Mouse (Mus musculus) hematopoietic stem cell, adult 5-6 weeks (primary cell): ENCODE measurements around the gene Iffo1. TPM values are rescaled to one million over a fixed set of nuclear protein-coding genes. Genes with fewer than 3 reads are reported as not detected.
A peak's percentile ranks its signal among the peaks of the same experiment; 100 is the strongest.

ENCODE experiments used
- ATAC-seq, 2 experiments: fragments of 125-278 bp in 1 of 2; replicated peaks in 1 of 2; 2 replicates each; pipeline ENCODE4 v1.8.0; 2016 to 2017; ENCODE audit warnings: inconsistent platforms in 2 of 2, mild to moderate bottlenecking in 2 of 2, moderate number of reproducible peaks in 2 of 2, low read depth in 1 of 2, moderate TSS enrichment in 1 of 2; ENCODE audit not compliant: low FRiP score in 2 of 2, poor library complexity in 2 of 2, severe bottlenecking in 2 of 2, insufficient read depth in 1 of 2, low TSS enrichment in 1 of 2
- total RNA-seq: library from RNA; stranded (forward); fragments of 172-1452, 232-1000 nt; gene quantifications from 2 replicates; pipeline ENCODE4 v1.2.3, GENCODE M21; 2017

Gene Iffo1
- 13.3 and 14.2 TPM in 2 replicates for total RNA-seq

- peak; percentile 88 to 93 for ATAC-seq
Measured at GRCm38 (mm10) chr6:125145001-125145400, at the start of gene Iffo1. TSS of gene Iffo1 (plus strand) at chr6:125145241.

- peak; percentile 20 to 49; a peak in 3 of 4 replicates for ATAC-seq
Measured at GRCm38 (mm10) chr6:125095391-125096278, 49.4 kb upstream of the Iffo1 start, which contains the start of gene Chd4. TSS of gene Chd4 (plus strand) at chr6:125095981.

- ATAC-seq, result no peak
Measured at GRCm38 (mm10) chr6:125096279-125096596, 48.8 kb upstream of the Iffo1 start.

GRCm38 (mm10) chr6:125096597-125097345, 48.3 kb upstream of the Iffo1 start:
- ATAC-seq, result peak in 1 of 2 experiments; percentile 8; a peak in 1 of 4 replicates

DNA sequence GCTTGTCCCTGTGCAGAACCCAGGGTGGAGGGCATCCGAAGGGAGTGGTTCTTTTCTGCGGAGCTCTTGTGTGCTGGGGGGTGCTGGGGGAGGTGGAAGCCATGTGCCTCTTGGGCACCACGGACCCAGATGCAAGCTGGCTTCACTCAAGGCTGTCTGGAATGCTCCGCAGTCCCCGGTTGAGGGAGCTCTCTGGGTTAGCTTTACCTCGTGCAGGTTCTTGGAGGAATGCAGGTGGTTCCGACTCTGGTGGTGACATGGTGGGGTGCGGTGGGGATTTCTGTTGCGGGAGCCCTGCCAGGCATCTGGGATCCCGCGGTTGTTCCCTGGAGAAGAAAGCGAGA, 47.7 kb upstream of the Iffo1 start:
- ATAC-seq, result no peak

DNA sequence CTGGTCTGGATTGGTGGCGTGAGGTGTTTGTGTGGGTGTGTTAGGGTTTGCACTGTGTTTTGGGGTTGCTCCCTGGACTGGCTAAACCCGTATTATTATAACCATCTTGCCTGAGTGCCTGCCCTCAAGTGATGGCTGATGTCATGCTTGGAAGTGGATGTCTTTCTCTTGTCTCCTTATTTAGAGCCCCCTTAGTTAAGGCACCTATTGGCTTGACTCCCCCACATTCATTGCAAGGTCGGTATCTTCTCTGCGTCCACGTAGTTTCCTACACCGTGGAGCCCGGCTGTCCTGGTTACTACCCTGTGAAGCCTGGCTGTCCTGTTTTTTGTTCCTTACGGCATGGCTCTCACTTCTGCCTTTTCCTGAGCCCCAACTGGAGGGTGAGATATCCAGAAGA, 47.1 kb upstream of the Iffo1 start:
- no peak for ATAC-seq

- no peak for ATAC-seq
Measured at GRCm38 (mm10) chr6:125098513-125098912, 46.5 kb upstream of the Iffo1 start.

GRCm38 (mm10) chr6:125099421-125099971, 45.5 kb upstream of the Iffo1 start:
- peak; percentile 59 to 68 for ATAC-seq

DNA sequence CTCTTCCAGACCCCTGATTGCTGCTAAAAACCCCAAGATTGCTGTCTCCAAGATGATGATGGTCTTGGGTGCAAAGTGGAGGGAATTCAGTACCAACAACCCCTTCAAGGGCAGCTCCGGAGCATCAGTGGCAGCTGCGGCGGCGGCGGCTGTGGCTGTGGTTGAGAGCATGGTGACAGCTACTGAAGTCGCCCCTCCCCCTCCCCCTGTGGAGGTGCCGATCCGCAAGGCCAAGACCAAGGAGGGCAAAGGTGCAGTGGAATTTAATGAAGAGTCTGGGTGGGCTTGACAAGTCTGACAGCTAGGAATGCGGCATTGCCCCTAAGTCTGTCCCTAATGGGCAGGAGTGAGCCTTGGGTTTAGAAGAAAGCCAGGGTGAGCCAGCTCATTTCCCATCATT, 43.6 kb upstream of the Iffo1 start:
- no peak for ATAC-seq

DNA sequence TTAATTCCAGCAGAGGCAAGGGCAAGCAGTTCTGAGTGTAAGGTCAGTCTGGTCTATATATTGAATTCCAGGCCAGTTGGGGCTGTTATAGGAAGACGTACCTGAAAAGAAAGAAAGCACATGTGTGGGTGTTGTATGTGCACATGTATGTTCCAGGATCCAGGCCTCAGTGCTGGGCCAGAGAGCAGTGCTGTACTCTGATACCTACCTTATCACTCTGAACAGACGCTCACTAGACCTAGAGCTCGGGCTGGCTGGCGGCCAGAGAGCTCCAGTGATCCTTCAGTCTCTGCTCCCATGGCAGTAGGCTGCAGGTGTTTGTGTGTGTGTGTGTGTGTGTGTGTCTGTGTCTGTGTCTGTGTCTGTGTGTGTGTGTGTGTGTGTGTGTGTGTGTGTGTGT, 40.8 kb upstream of the Iffo1 start:
- ATAC-seq, result peak in 1 of 2 experiments; percentile 47; a peak in 1 of 4 replicates

DNA sequence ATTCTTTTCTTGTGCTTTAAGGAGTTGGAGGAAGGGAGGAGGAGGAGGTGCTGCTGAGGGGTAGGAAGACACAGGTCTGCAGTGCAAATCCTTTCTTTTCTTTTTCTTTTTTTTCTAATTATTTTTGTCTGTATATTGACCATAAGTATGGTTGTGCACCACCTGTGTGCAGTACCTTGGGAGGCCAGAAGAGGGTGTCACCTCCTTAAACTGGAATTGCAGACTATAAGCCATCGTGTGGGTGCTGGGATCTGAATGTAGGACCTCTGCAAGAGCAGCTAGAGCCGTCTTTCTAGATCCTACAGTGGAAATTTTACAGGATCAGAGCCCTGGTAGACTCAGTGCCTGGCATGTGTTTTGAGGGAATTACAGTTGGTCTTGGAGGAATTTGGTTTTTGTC, 37.3 kb upstream of the Iffo1 start:
- no peak for ATAC-seq

DNA sequence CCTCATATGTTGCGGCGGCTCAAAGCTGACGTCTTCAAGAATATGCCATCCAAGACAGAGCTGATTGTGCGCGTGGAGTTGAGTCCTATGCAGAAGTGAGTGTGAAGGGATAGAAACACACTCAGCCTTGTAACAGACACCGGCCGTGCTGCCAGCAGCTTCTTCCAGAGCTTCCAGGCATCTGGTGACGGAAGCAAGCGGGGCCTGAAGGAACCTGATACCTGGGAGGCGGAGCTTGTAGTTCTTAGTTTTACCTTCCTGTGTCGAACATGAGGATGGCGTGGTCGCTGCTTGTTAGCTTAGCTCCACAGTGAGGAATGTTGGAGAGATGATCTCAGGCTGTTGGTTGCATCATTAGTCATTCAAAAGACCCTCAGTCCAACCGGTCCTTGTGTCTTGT, 35.7 kb upstream of the Iffo1 start:
- no peak for ATAC-seq

DNA sequence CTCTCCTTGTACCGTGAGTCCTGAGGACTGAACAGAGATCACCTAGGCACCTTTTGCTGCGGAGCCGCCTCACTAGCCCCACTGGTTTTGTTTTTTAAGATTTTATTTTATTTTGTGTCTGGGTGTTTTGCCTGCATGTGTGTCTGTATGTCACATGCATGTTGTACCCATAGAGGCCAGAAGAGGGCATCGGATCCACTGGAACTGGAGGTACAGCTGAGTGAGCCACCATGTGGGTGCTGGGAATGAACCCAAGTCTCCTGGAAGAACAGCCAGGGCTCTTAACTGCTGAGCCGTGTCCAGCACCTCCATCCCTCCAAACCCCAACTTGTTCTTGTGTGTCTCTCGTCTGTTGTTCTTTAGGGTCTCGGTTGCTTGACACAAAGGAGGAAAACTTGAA, 34.1 kb upstream of the Iffo1 start:
- ATAC-seq, result no peak

- ATAC-seq, result peak in 1 of 2 experiments; percentile 41; a peak in 1 of 4 replicates
Measured at GRCm38 (mm10) chr6:125112553-125112952, 32.5 kb upstream of the Iffo1 start.

DNA sequence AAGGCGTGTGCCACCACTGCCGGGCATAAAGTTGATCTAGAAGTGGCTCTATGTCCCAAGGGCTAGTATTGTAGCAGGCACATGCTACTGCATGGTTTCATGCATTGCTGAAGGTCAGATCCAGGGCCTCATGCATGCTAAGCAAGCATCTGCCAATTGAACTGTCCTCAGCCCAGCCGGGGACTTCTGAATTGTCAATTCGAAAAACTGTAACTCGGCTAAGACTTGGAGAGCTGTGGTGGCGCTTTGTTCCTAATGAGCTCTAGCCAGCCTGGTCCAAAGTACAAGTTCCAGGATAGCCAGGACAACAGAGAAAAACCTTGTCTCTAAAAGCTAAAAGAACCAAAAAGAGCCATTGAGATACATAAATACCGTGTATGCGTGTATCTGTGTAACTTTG, 25.7 kb upstream of the Iffo1 start:
- no peak for ATAC-seq

- ATAC-seq, result no peak
Measured at GRCm38 (mm10) chr6:125128724-125129123, 16.3 kb upstream of the Iffo1 start.

GRCm38 (mm10) chr6:125129710-125130402, 15.2 kb upstream of the Iffo1 start:
- ATAC-seq, result no peak
